Mouse (Mus musculus): ENCODE data around the gene Zp3. TPM values are rescaled to one million over a fixed set of nuclear protein-coding genes. Genes with fewer than 3 reads are reported as not detected.

Zp3 gene
- polyA plus RNA-seq, 1 experiment from 2014 or later: 0.06 TPM

GRCm38 (mm10) chr5:135940587-135940986 lies 39.3 kb upstream of the Zp3 start:
- Histone ChIP-seq H3K4me2 (ENCODE audit: low read depth, low read length) (no peak overlapping the region), H3K9ac (ENCODE audit: low read depth, low read length) (no peak overlapping the region), H3K9me3 (replicated peaks; ENCODE audit: control insufficient read depth, low read length) (no peaks in the 10 kb centered on the region), H3K27me3 (ENCODE audit: control insufficient read depth, insufficient read depth, low read depth, low read length) (no peaks in the 10 kb centered on the region), H3K4me1 (ENCODE audit: control insufficient read depth, low read depth, low read length) (peaks cover 3% of the 10 kb centered on the region), H3K27ac (ENCODE audit: low read length) (no peak overlapping the region; the same call in 1 of the 2 replicates), H3K36me3 (ENCODE audit: control insufficient read depth, insufficient read depth) (no peaks in the 10 kb centered on the region), H3K4me3 (ENCODE audit: low read depth, low read length) (no peak overlapping the region)
- 0 out of 2 replicates have a peak, but pooled peaks have one; percentile 22 for ATAC-seq (ENCODE audit: low read depth)
- 56% methylated on average over 5 of the region's 5 CpGs for whole genome bisulfite sequencing (ENCODE audit: insufficient replicate concordance)

- H3K4me2 ChIP-seq (ENCODE audit: low read depth, low read length): no peak overlapping the region
- H3K27ac ChIP-seq (ENCODE audit: low read length): no peak overlapping the region
- H3K4me1 ChIP-seq (ENCODE audit: control insufficient read depth, low read depth, low read length): no peaks in the 10 kb centered on the region
- no peak overlapping the region for H3K9ac ChIP-seq (ENCODE audit: low read depth, low read length)
- no peaks in the 10 kb centered on the region for H3K9me3 ChIP-seq (replicated peaks; ENCODE audit: control insufficient read depth, low read length)
- no peak overlapping the region for H3K4me3 ChIP-seq (ENCODE audit: low read depth, low read length)
- 46% methylated on average over 6 of the region's 6 CpGs for WGBS (ENCODE audit: insufficient replicate concordance)
- no peaks in the 10 kb centered on the region for H3K36me3 ChIP-seq (ENCODE audit: control insufficient read depth, insufficient read depth)
- no peaks in the 10 kb centered on the region for H3K27me3 ChIP-seq (ENCODE audit: control insufficient read depth, insufficient read depth, low read depth, low read length)
- ATAC-seq (ENCODE audit: low read depth): no peak
These were observed 37.2 kb upstream of the Zp3 start for GRCm38 (mm10) chr5:135942710-135943109.

DNA sequence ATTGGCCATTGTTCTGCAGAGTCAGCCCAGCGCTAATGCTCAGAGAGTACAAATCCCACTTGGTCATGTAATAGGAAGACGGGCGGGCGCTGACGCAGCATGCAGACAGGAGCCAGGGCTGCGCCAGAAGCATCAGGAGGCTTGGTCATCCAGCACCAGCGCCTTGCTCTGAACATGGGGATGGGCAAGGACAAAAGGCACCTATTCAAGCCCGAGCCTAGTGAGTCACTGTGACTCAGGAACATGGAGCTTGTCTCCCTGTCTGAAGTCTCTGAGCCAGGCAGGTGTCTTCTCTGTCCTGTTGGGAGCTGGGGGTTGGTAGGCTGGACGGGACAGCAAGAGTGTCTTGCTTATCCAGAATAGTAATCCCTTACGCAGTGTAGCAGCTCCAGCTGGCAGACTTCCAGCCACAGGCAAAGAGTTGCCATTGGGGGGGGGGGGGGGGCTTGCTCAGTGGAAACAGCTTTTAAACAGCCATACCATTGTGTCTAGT lies 33.9 kb upstream of the Zp3 start:
- no peak overlapping the region for H3K4me3 ChIP-seq (ENCODE audit: low read depth, low read length)
- H3K27me3 ChIP-seq (ENCODE audit: control insufficient read depth, insufficient read depth, low read depth, low read length): no peaks in the 10 kb centered on the region
- H3K4me1 ChIP-seq (ENCODE audit: control insufficient read depth, low read depth, low read length): peaks cover 6% of the 10 kb centered on the region
- ATAC-seq (ENCODE audit: low read depth): no peak
- no peak overlapping the region for H3K9ac ChIP-seq (ENCODE audit: low read depth, low read length)
- H3K4me2 ChIP-seq (ENCODE audit: low read depth, low read length): no peak overlapping the region
- H3K27ac ChIP-seq (ENCODE audit: low read length): no peak overlapping the region
- 60% methylated on average over 10 of the region's 10 CpGs for WGBS (ENCODE audit: insufficient replicate concordance)
- no peaks in the 10 kb centered on the region for H3K36me3 ChIP-seq (ENCODE audit: control insufficient read depth, insufficient read depth)
- H3K9me3 ChIP-seq (replicated peaks; ENCODE audit: control insufficient read depth, low read length): no peaks in the 10 kb centered on the region

- no peak overlapping the region for H3K4me2 ChIP-seq (ENCODE audit: low read depth, low read length)
- peaks cover 13% of the 10 kb centered on the region for H3K4me1 ChIP-seq (ENCODE audit: control insufficient read depth, low read depth, low read length)
- no peak overlapping the region for H3K27ac ChIP-seq (ENCODE audit: low read length)
- H3K9ac ChIP-seq (ENCODE audit: low read depth, low read length): no peak overlapping the region
- 77% methylated on average over 5 of the region's 5 CpGs for WGBS (ENCODE audit: insufficient replicate concordance)
- no peaks in the 10 kb centered on the region for H3K9me3 ChIP-seq (replicated peaks; ENCODE audit: control insufficient read depth, low read length)
- H3K27me3 ChIP-seq (ENCODE audit: control insufficient read depth, insufficient read depth, low read depth, low read length): no peaks in the 10 kb centered on the region
- H3K36me3 ChIP-seq (ENCODE audit: control insufficient read depth, insufficient read depth): no peaks in the 10 kb centered on the region
- no peak for ATAC-seq (ENCODE audit: low read depth)
- H3K4me3 ChIP-seq (ENCODE audit: low read depth, low read length): no peak overlapping the region
These were observed 33.3 kb upstream of the Zp3 start for GRCm38 (mm10) chr5:135946621-135947020.

DNA sequence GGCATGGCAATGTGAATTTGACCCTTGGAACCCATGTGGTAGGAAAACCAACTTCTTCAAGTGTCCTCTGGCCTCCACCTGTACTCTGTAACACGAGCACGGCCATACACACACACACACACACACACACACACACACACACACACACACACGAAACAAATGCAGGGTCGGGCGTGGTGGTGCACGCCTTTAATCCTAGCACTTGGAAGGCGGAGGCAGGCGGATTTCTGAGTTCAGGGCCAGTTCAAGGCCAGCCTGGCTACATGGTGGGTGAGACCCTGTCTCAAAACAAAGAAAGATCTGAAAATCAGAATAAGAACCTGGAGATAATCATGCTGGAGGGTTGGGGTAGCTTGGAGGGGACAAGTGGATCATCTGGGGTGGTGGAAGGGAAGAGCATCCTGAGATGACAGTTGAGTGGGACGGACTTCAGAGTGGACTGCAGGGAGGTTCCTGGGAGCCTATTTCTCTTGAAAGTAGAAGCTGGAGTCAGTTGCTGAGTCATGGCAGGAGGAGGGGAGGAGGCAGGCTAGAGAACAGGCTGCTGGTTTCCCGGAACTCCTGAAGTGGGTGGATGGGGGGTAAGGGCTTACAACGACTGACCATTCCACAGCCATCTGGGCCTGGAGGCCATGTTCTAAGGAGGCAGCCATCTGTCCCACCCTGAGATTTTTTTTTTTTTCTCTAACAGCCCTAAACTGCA lies 29.0 kb upstream of the Zp3 start:
- WGBS (ENCODE audit: insufficient replicate concordance): 51% methylated on average over 11 of the region's 11 CpGs
- peaks cover 15% of the 10 kb centered on the region for H3K4me1 ChIP-seq (ENCODE audit: control insufficient read depth, low read depth, low read length)
- no peaks in the 10 kb centered on the region for H3K36me3 ChIP-seq (ENCODE audit: control insufficient read depth, insufficient read depth)
- ATAC-seq (ENCODE audit: low read depth): peak; percentile 82
- peak overlapping the region; percentile 49 for H3K4me2 ChIP-seq (ENCODE audit: low read depth, low read length)
- H3K27me3 ChIP-seq (ENCODE audit: control insufficient read depth, insufficient read depth, low read depth, low read length): no peaks in the 10 kb centered on the region
- H3K27ac ChIP-seq (ENCODE audit: low read length): peak overlapping the region; percentile 64
- no peak overlapping the region; the same call in 1 of the 2 replicates for H3K4me3 ChIP-seq (ENCODE audit: low read depth, low read length)
- peak overlapping the region; percentile 23 for H3K9ac ChIP-seq (ENCODE audit: low read depth, low read length)
- no peaks in the 10 kb centered on the region for H3K9me3 ChIP-seq (replicated peaks; ENCODE audit: control insufficient read depth, low read length)

DNA sequence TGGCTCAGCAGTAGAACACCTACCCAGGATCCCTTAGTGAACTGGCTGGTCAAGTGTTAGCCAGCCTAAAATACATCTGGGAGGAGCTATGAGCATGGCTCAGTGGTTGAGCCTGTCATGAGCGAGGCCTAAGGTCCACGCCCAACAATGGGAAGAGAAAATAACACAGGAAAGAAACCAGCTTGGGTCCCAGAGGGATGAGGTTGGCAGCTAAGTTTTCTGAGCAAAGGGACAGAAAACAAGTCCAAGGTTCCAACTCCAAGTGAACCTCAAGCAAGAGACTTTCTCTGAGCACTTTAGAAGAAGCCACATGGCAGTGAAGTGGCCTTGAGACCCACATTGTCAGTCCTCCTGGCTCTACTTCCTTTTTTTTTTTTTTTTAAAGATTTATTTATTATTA lies 28.2 kb upstream of the Zp3 start:
- Histone ChIP-seq H3K9ac (ENCODE audit: low read depth, low read length) (no peak overlapping the region; the same call in 1 of the 2 replicates), H3K4me2 (ENCODE audit: low read depth, low read length) (peak overlapping the region; percentile 49), H3K4me1 (ENCODE audit: control insufficient read depth, low read depth, low read length) (peaks cover 17% of the 10 kb centered on the region), H3K9me3 (replicated peaks; ENCODE audit: control insufficient read depth, low read length) (no peaks in the 10 kb centered on the region), H3K36me3 (ENCODE audit: control insufficient read depth, insufficient read depth) (no peaks in the 10 kb centered on the region), H3K27me3 (ENCODE audit: control insufficient read depth, insufficient read depth, low read depth, low read length) (no peaks in the 10 kb centered on the region), H3K27ac (ENCODE audit: low read length) (peak overlapping the region; percentile 64), H3K4me3 (ENCODE audit: low read depth, low read length) (no peak overlapping the region)
- 54% methylated on average over 2 of the region's 2 CpGs for WGBS (ENCODE audit: insufficient replicate concordance)
- ATAC-seq (ENCODE audit: low read depth): peak; percentile 58

GRCm38 (mm10) chr5:135952830-135953229 lies 27.1 kb upstream of the Zp3 start:
- H3K27me3 ChIP-seq (ENCODE audit: control insufficient read depth, insufficient read depth, low read depth, low read length): no peaks in the 10 kb centered on the region
- H3K9me3 ChIP-seq (replicated peaks; ENCODE audit: control insufficient read depth, low read length): no peaks in the 10 kb centered on the region
- no peaks in the 10 kb centered on the region for H3K36me3 ChIP-seq (ENCODE audit: control insufficient read depth, insufficient read depth)
- no peak overlapping the region for H3K4me3 ChIP-seq (ENCODE audit: low read depth, low read length)
- H3K9ac ChIP-seq (ENCODE audit: low read depth, low read length): no peak overlapping the region
- no peak overlapping the region for H3K4me2 ChIP-seq (ENCODE audit: low read depth, low read length)
- no peak for ATAC-seq (ENCODE audit: low read depth)
- WGBS (ENCODE audit: insufficient replicate concordance): 68% methylated on average over 2 of the region's 2 CpGs
- peaks cover 25% of the 10 kb centered on the region for H3K4me1 ChIP-seq (ENCODE audit: control insufficient read depth, low read depth, low read length)
- H3K27ac ChIP-seq (ENCODE audit: low read length): no peak overlapping the region

DNA sequence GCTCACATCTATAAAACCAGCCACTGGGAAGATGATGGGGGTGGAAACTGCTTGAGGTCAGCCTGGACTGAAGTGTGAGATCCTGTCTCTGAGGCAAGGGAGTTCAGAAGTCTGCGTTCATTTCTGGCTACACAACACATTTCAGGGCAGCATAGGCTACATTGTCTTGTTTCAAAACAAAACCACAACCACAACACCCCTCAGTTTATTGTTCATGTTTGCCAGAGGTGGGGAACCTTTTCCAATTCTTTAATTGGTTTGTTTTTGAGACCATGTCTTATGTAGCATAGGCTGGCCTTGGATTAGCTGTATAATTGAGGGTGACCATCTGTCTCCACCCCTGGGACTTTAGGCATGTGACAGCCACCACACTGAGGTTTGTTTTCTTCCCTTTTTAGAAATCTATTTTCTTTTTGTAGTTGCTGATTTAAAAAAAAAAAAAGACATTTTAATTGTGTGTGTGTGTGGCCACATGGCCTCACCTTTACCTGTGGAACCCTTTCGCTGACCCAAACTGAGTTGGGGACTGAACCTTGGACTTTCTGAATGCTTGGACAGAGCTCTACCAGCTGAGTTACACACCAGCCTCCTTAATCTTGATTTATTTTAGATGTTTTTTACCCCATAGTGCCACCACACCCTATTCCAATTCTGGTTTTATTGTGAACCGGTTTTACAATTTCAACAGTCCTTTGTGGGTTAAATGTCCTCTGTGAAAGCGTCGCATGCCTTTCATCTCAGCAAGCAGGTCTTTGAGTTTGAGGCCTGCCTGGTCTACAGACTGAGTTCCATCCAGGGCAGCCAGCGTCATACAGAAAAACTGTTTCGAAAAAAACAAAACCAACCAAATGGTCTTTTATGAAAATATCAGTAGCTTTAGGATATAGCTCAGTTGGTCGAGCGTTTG lies 23.3 kb upstream of the Zp3 start:
- peak overlapping the region; percentile 70 for H3K27ac ChIP-seq (ENCODE audit: low read length)
- peak overlapping the region; percentile 61 for H3K4me2 ChIP-seq (ENCODE audit: low read depth, low read length)
- no peaks in the 10 kb centered on the region for H3K27me3 ChIP-seq (ENCODE audit: control insufficient read depth, insufficient read depth, low read depth, low read length)
- no peaks in the 10 kb centered on the region for H3K9me3 ChIP-seq (replicated peaks; ENCODE audit: control insufficient read depth, low read length)
- H3K36me3 ChIP-seq (ENCODE audit: control insufficient read depth, insufficient read depth): no peaks in the 10 kb centered on the region
- peak overlapping the region; percentile 34; the same call in 1 of the 2 replicates for H3K4me3 ChIP-seq (ENCODE audit: low read depth, low read length)
- no peak for ATAC-seq (ENCODE audit: low read depth)
- 65% methylated on average over 9 of the region's 9 CpGs for WGBS (ENCODE audit: insufficient replicate concordance)
- peaks cover 44% of the 10 kb centered on the region for H3K4me1 ChIP-seq (ENCODE audit: control insufficient read depth, low read depth, low read length)
- peak overlapping the region; percentile 28; the same call in 1 of the 2 replicates for H3K9ac ChIP-seq (ENCODE audit: low read depth, low read length)

Data from liver, embryonic 16.5 days (tissue).